Mouse (Mus musculus) forebrain, embryonic 15.5 days (tissue): Measurements from ENCODE around the gene Tmem175. TPM values are rescaled to one million over a fixed set of nuclear protein-coding genes. Genes with fewer than 3 reads are reported as not detected.

Experiments used
- ATAC-seq: fragments of 200-750 bp; cut with Nextera tagmentation; replicated peaks from 2 replicates; pipeline ENCODE4 v1.8.0; 2017; ENCODE audit warnings: mild to moderate bottlenecking, moderate TSS enrichment, moderate library complexity
- H3K27ac ChIP-seq: fragments of 300-500 bp; sonication (generic); replicated peaks from 2 replicates; pipeline ENCODE4 v1.5.1; 2015; ENCODE audit warnings: mild to moderate bottlenecking, inconsistent platforms
- H3K27me3 ChIP-seq: fragments of 300-500 bp; sonication (generic); 2 replicates; pipeline ENCODE4 v1.6.1; 2015; ENCODE audit warnings: inconsistent platforms
- H3K36me3 ChIP-seq: fragments of 300-500 bp; sonication (generic); 2 replicates; pipeline ENCODE4 v1.6.1; 2015; ENCODE audit warnings: mild to moderate bottlenecking, inconsistent platforms
- H3K4me1 ChIP-seq: fragments of 300-500 bp; sonication (generic); 2 replicates; pipeline ENCODE4 v1.6.1; 2015; ENCODE audit warnings: inconsistent platforms
- H3K4me2 ChIP-seq: fragments of 300-500 bp; sonication (generic); replicated peaks from 2 replicates; pipeline ENCODE4 v1.6.1; 2015; ENCODE audit warnings: mild to moderate bottlenecking, inconsistent platforms
- H3K4me3 ChIP-seq: fragments of 300-500 bp; sonication (generic); 2 replicates; pipeline ENCODE4 v1.5.1; 2015; ENCODE audit warnings: mild to moderate bottlenecking, inconsistent platforms
- H3K9ac ChIP-seq: fragments of 300-500 bp; sonication (generic); replicated peaks from 2 replicates; pipeline ENCODE4 v1.6.1; 2015; ENCODE audit warnings: mild to moderate bottlenecking, inconsistent platforms
- H3K9me3 ChIP-seq: fragments of 300-500 bp; sonication (generic); 2 replicates; pipeline ENCODE4 v1.6.1; 2016; ENCODE audit warnings: inconsistent platforms
- WGBS: fragments of 180-500 bp; shearing (Covaris S2); methylation state at CpG from one replicate; pipeline ENCODE4 v1.1.7; 2015; ENCODE audit warnings: mixed read lengths; 5-methylcytosine and 5-hydroxymethylcytosine counted together
- polyA plus RNA-seq: library from polyadenylated mRNA; unstranded; fragments of >200 nt; fragmentation: Nextera tagmentation; extraction: Ambion mirVana; gene quantifications from 2 replicates; pipeline ENCODE4 v1.2.1, GENCODE M21; 2015

Gene Tmem175
- polyA plus RNA-seq, 1 experiment from 2014 or later: 24.2 TPM

- no peak overlapping the region for H3K27ac ChIP-seq
- no peak for ATAC-seq
- no peaks in the 10 kb centered on the region for H3K9me3 ChIP-seq
- H3K27me3 ChIP-seq: no peaks in the 10 kb centered on the region
- no peak overlapping the region for H3K9ac ChIP-seq
- no peak overlapping the region for H3K4me2 ChIP-seq
- H3K4me1 ChIP-seq: peaks cover 25% of the 10 kb centered on the region
- peaks cover 43% of the 10 kb centered on the region for H3K36me3 ChIP-seq
- no peak overlapping the region for H3K4me3 ChIP-seq
- WGBS: 90% methylated on average over 15 of the region's 15 CpGs
Observed at GRCm38 (mm10) chr5:108655891-108656650, 26.5 kb downstream of the Tmem175 start.

GRCm38 (mm10) chr5:108657406-108657805 is 27.8 kb downstream of the Tmem175 start:
- no peak overlapping the region for H3K4me2 ChIP-seq
- H3K27ac ChIP-seq: no peak overlapping the region
- peaks cover 27% of the 10 kb centered on the region for H3K4me1 ChIP-seq
- no peak overlapping the region for H3K4me3 ChIP-seq
- no peak for ATAC-seq
- peaks cover 43% of the 10 kb centered on the region for H3K36me3 ChIP-seq
- WGBS: 80% methylated on average over 5 of the region's 5 CpGs
- H3K27me3 ChIP-seq: no peaks in the 10 kb centered on the region
- no peaks in the 10 kb centered on the region for H3K9me3 ChIP-seq
- H3K9ac ChIP-seq: no peak overlapping the region

GRCm38 (mm10) chr5:108658611-108659010 is 29.0 kb downstream of the Tmem175 start:
- 92% methylated on average over 1 of the region's 1 CpGs for WGBS
- Histone ChIP-seq H3K9ac (no peak overlapping the region), H3K36me3 (peaks cover 30% of the 10 kb centered on the region), H3K27me3 (no peaks in the 10 kb centered on the region), H3K9me3 (no peaks in the 10 kb centered on the region), H3K4me1 (peaks cover 27% of the 10 kb centered on the region), H3K4me3 (no peak overlapping the region), H3K27ac (no peak overlapping the region), H3K4me2 (no peak overlapping the region)
- no peak for ATAC-seq

- no peak within 1 kb of the TSS for H3K27ac ChIP-seq
- peak; percentile 63 for ATAC-seq
Observed at GRCm38 (mm10) chr5:108659698-108660631, 30.4 kb downstream of the Tmem175 start, which contains the start of gene Idua. TSS of gene Idua (plus strand) at chr5:108660331.

GRCm38 (mm10) chr5:108660632-108661268 is 31.2 kb downstream of the Tmem175 start:
- peaks cover 5% of the 10 kb centered on the region; the same call in 1 of the 2 replicates for H3K27me3 ChIP-seq

More at GRCm38 (mm10) chr5:108659698-108660631, 30.4 kb downstream of the Tmem175 start, which contains the start of gene Idua:
- peaks cover 27% of the 10 kb centered on the region for H3K4me1 ChIP-seq
- WGBS: 10% methylated on average over 24 of the region's 24 CpGs
- H3K9ac ChIP-seq: peak within 1 kb of the TSS; percentile 86
- H3K4me2 ChIP-seq: peak within 1 kb of the TSS; percentile 90
- peaks cover 18% of the 10 kb centered on the region for H3K36me3 ChIP-seq
- no peaks in the 10 kb centered on the region for H3K9me3 ChIP-seq
- peak within 1 kb of the TSS; percentile 58 for H3K4me3 ChIP-seq
- H3K27me3 ChIP-seq: peaks cover 5% of the 10 kb centered on the region; the same call in 1 of the 2 replicates

GRCm38 (mm10) chr5:108662772-108663171 is 33.2 kb downstream of the Tmem175 start:
- Histone ChIP-seq H3K9ac (no peak overlapping the region), H3K27ac (no peak overlapping the region), H3K9me3 (no peaks in the 10 kb centered on the region), H3K4me1 (peaks cover 27% of the 10 kb centered on the region), H3K4me3 (no peak overlapping the region), H3K4me2 (no peak overlapping the region), H3K27me3 (peaks cover 5% of the 10 kb centered on the region; the same call in 1 of the 2 replicates), H3K36me3 (no peaks in the 10 kb centered on the region)
- ATAC-seq: no peak
- 88% methylated on average over 4 of the region's 4 CpGs for WGBS

More at GRCm38 (mm10) chr5:108660632-108661268, 31.2 kb downstream of the Tmem175 start:
- H3K9me3 ChIP-seq: no peaks in the 10 kb centered on the region
- no peak overlapping the region for H3K27ac ChIP-seq
- peak overlapping the region; percentile 58 for H3K4me3 ChIP-seq
- peaks cover 12% of the 10 kb centered on the region for H3K36me3 ChIP-seq
- ATAC-seq: peak; percentile 98
- H3K4me1 ChIP-seq: peaks cover 27% of the 10 kb centered on the region
- peak overlapping the region; percentile 86 for H3K9ac ChIP-seq
- H3K4me2 ChIP-seq: peak overlapping the region; percentile 90
- 16% methylated on average over 36 of the region's 36 CpGs for WGBS

GRCm38 (mm10) chr5:108665066-108665465 is 35.5 kb downstream of the Tmem175 start:
- H3K9me3 ChIP-seq: no peaks in the 10 kb centered on the region
- peaks cover 5% of the 10 kb centered on the region; the same call in 1 of the 2 replicates for H3K27me3 ChIP-seq
- no peak overlapping the region for H3K4me2 ChIP-seq
- no peaks in the 10 kb centered on the region for H3K36me3 ChIP-seq
- no peak for ATAC-seq
- H3K9ac ChIP-seq: no peak overlapping the region
- H3K4me3 ChIP-seq: no peak overlapping the region
- H3K4me1 ChIP-seq: peaks cover 22% of the 10 kb centered on the region
- 42% methylated on average over 3 of the region's 3 CpGs for WGBS
- H3K27ac ChIP-seq: no peak overlapping the region

- Histone ChIP-seq H3K4me1 (peaks cover 19% of the 10 kb centered on the region), H3K4me2 (no peak overlapping the region), H3K36me3 (peaks cover 7% of the 10 kb centered on the region; the same call in 1 of the 2 replicates), H3K27ac (no peak overlapping the region), H3K9ac (no peak overlapping the region), H3K4me3 (no peak overlapping the region), H3K27me3 (peaks cover 5% of the 10 kb centered on the region; the same call in 1 of the 2 replicates), H3K9me3 (no peaks in the 10 kb centered on the region)
- 90% methylated on average over 2 of the region's 2 CpGs for WGBS
- ATAC-seq: no peak
Observed at GRCm38 (mm10) chr5:108667370-108667769, 37.8 kb downstream of the Tmem175 start.

- Histone ChIP-seq H3K27ac (peak overlapping the region; percentile 86), H3K4me3 (peak overlapping the region; percentile 52), H3K4me1 (peaks cover 19% of the 10 kb centered on the region), H3K36me3 (peaks cover 11% of the 10 kb centered on the region; the same call in 1 of the 2 replicates), H3K9me3 (no peaks in the 10 kb centered on the region), H3K9ac (peak overlapping the region; percentile 60), H3K27me3 (peaks cover 5% of the 10 kb centered on the region; the same call in 1 of the 2 replicates), H3K4me2 (peak overlapping the region; percentile 64)
- no peak; the same call in 1 of the 2 replicates for ATAC-seq
- WGBS: 16% methylated on average over 3 of the region's 3 CpGs
Observed at GRCm38 (mm10) chr5:108668387-108668932, 38.9 kb downstream of the Tmem175 start.

- Histone ChIP-seq H3K9me3 (no peaks in the 10 kb centered on the region), H3K36me3 (peaks cover 11% of the 10 kb centered on the region; the same call in 1 of the 2 replicates), H3K4me3 (peak within 1 kb of the TSS; percentile 52), H3K4me1 (peaks cover 19% of the 10 kb centered on the region), H3K27me3 (peaks cover 5% of the 10 kb centered on the region; the same call in 1 of the 2 replicates), H3K4me2 (peak within 1 kb of the TSS; percentile 64), H3K9ac (peak within 1 kb of the TSS; percentile 60), H3K27ac (peak within 1 kb of the TSS; percentile 86)
- ATAC-seq: peak; percentile 84
- WGBS: 6% methylated on average over 43 of the region's 43 CpGs
Observed at GRCm38 (mm10) chr5:108668977-108669936, 39.7 kb downstream of the Tmem175 start, which contains the start of gene Dgkq. TSS of gene Dgkq (minus strand) at chr5:108669672.
